Mouse (Mus musculus) forebrain, embryonic 16.5 days (tissue): Measurements from ENCODE around the gene Prss47. TPM values are rescaled to one million over a fixed set of nuclear protein-coding genes. Genes with fewer than 3 reads are reported as not detected.

Experiments
- ATAC-seq: fragments of 200-750 bp; cut with Nextera tagmentation; 2 replicates; pipeline ENCODE4 v1.8.0; 2017; ENCODE audit warnings: mild to moderate bottlenecking, moderate library complexity
- H3K27ac ChIP-seq: fragments of 300-500 bp; sonication (generic); 2 replicates; pipeline ENCODE4 v1.5.1; 2014; ENCODE audit warnings: low read length, control low read depth
- H3K27me3 ChIP-seq: fragments of 300-500 bp; sonication (generic); replicated peaks from 2 replicates; pipeline ENCODE4 v1.6.1; 2014; ENCODE audit warnings: low read length; ENCODE audit not compliant: control insufficient read depth, insufficient read depth
- H3K36me3 ChIP-seq: fragments of 300-500 bp; sonication (generic); 2 replicates; pipeline ENCODE4 v1.6.1; 2014; ENCODE audit not compliant: control insufficient read depth, insufficient read depth
- H3K4me1 ChIP-seq: fragments of 300-500 bp; sonication (generic); replicated peaks from 2 replicates; pipeline ENCODE4 v1.6.1; 2014; ENCODE audit warnings: low read length; ENCODE audit not compliant: control insufficient read depth, insufficient read depth
- H3K4me2 ChIP-seq: fragments of 300-500 bp; sonication (generic); 2 replicates; pipeline ENCODE4 v1.6.1; 2014; ENCODE audit warnings: mild to moderate bottlenecking, low read length, control low read depth
- H3K4me3 ChIP-seq: fragments of 300-500 bp; sonication (generic); replicated peaks from 2 replicates; pipeline ENCODE4 v1.5.1; 2014; ENCODE audit warnings: mild to moderate bottlenecking, low read length, control low read depth
- H3K9ac ChIP-seq: fragments of 300-500 bp; sonication (generic); replicated peaks from 2 replicates; pipeline ENCODE4 v1.6.1; 2014; ENCODE audit warnings: low read depth, low read length, control low read depth
- H3K9me3 ChIP-seq: fragments of 300-500 bp; sonication (generic); 2 replicates; pipeline ENCODE4 v1.6.1; 2016; ENCODE audit warnings: low read length; ENCODE audit not compliant: control insufficient read depth
- WGBS: fragments of 180-500 bp; shearing (Covaris S2); extraction: QIAGEN DNeasy Blood & Tissue Kit; methylation state at CpG from one replicate; pipeline ENCODE4 v1.1.7; 2014; 5-methylcytosine and 5-hydroxymethylcytosine counted together
- polyA plus RNA-seq: library from polyadenylated mRNA; unstranded; fragments of >200 nt; fragmentation: Nextera tagmentation; extraction: Ambion mirVana; gene quantifications from 2 replicates; pipeline ENCODE4 v1.2.1, GENCODE M21; 2015

The Prss47 gene
- polyA plus RNA-seq, result not detected in 2 replicates

DNA sequence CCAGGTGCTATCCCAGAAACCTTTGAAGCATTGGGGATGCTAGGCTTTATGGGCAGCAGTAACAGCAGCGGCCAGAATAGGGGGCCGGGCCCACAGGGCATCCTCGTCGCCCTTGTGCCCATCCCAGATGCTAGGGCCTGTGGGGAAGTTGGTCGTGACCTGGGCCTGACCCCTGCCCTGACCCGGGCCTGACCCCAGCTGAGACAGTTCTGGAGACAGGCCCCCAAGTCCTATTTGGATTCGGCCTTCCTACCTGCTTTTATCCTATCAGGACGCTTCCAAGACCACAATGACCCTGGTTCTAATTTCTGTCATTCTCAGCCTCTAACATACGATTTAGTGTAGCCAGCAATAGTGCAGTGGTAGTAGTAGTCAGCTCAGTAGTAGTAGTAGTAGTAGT lies at the start of gene Prss47:
TSS of gene Prss47 (minus strand) at position 101 of the 400 bp plus-strand sequence.
- Histone ChIP-seq H3K9me3 (no peaks in the 10 kb centered on the region), H3K36me3 (no peaks in the 10 kb centered on the region), H3K4me1 (no peaks in the 10 kb centered on the region), H3K4me3 (no peak within 1 kb of the TSS), H3K4me2 (no peak within 1 kb of the TSS), H3K27ac (no peak within 1 kb of the TSS), H3K27me3 (no peaks in the 10 kb centered on the region), H3K9ac (no peak within 1 kb of the TSS)
- 92% methylated on average over 9 of the region's 9 CpGs for WGBS
- ATAC-seq, result no peak

DNA sequence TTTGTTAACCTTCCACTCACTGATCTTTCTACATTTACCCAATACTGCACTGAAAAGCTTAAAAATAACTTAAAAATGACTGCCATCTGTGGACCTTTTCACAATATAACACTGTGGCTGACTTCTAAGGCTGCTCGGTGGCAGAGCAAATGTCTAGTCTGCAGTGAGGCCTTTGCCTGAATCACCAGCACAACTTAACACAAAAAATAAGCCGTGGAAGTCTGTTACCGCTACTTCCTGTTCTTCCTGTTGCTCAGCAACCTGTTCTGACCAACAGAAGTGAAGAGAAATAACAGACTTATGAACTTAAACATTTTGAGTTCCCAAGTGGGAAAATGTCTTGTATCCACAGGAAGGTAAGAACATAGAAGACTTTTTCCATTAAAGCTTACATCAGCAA lies 48.7 kb upstream of the Prss47 start:
- H3K27me3 ChIP-seq, result no peaks in the 10 kb centered on the region
- no peaks in the 10 kb centered on the region; the same call in 1 of the 2 replicates for H3K36me3 ChIP-seq
- H3K4me2 ChIP-seq, result no peak overlapping the region
- H3K4me1 ChIP-seq, result no peaks in the 10 kb centered on the region
- WGBS, result 88% methylated on average over 3 of the region's 3 CpGs
- H3K27ac ChIP-seq, result no peak overlapping the region
- no peak overlapping the region for H3K9ac ChIP-seq
- H3K4me3 ChIP-seq, result no peak overlapping the region
- peaks cover 26% of the 10 kb centered on the region for H3K9me3 ChIP-seq
- no peak for ATAC-seq

DNA sequence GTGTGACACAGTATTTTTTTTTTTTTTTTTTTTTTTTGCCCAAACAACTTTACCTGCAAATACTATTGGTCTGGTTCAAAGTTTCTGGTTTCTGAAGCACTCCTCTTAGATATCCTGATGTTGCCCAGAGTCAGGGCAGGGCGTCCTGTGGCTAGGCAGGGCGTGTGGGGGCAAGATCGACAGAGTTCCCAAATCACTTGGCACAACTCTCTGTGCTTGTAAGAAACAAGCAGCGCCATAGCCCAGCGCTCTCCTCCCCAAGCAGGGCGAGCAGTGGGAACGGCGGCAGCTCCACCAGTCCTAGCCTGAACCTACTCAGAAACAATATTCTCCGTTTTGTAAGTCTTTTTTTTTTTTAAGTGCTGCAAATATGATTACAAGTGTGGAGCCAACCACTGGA lies 48.1 kb upstream of the Prss47 start:
- H3K9ac ChIP-seq, result no peak overlapping the region
- no peaks in the 10 kb centered on the region for H3K4me1 ChIP-seq
- ATAC-seq, result no peak
- H3K27me3 ChIP-seq, result no peaks in the 10 kb centered on the region
- no peaks in the 10 kb centered on the region for H3K36me3 ChIP-seq
- peaks cover 23% of the 10 kb centered on the region for H3K9me3 ChIP-seq
- no peak overlapping the region for H3K27ac ChIP-seq
- no peak overlapping the region for H3K4me2 ChIP-seq
- H3K4me3 ChIP-seq, result no peak overlapping the region
- WGBS, result 97% methylated on average over 9 of the region's 9 CpGs

DNA sequence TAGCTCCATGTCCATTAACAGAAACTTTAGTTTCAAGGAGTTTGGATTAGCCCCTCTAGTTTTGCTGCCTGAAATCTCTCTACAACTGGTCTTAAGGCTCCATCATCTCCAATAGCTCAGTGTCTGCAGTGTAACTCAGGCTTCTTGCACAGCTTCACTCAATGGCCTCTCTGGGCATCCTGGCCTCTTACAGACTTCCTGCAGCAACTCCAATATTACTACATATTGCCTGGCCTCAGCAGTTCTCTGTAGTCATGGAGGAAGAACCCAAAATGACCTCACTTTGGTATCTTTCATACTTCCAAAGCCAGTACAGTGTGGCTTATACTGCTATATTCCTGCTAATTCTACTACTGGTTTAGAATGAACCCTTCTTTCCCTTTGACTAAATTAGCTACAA lies 44.5 kb upstream of the Prss47 start:
- Histone ChIP-seq H3K36me3 (peaks cover 5% of the 10 kb centered on the region), H3K27me3 (no peaks in the 10 kb centered on the region), H3K9me3 (peaks cover 15% of the 10 kb centered on the region), H3K4me3 (no peak overlapping the region), H3K4me2 (no peak overlapping the region), H3K9ac (no peak overlapping the region), H3K27ac (no peak overlapping the region), H3K4me1 (no peaks in the 10 kb centered on the region)
- no peak for ATAC-seq

DNA sequence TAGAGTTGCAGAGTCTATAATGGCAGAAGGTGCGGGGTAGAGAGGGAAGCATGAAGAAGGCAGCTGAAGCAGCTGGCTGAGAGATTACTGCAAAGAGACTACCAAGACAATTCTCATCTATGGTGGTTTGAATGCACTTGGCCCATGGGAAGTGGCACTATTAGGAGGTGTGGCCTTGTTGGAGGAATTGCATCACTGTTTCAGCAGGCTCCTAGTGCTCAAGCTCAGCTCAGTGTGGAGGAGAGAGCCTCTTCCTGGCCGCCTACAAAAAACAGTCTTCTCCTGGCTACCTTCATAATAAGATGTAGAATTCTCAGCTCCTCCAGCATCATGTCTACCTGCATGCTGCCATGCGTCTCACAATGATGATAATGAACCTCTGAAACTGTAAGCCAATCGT lies 43.4 kb upstream of the Prss47 start:
- H3K9me3 ChIP-seq, result peaks cover 12% of the 10 kb centered on the region
- H3K36me3 ChIP-seq, result peaks cover 7% of the 10 kb centered on the region
- no peak overlapping the region for H3K27ac ChIP-seq
- no peak overlapping the region for H3K4me2 ChIP-seq
- ATAC-seq, result no peak
- 93% methylated on average over 4 of the region's 4 CpGs for whole genome bisulfite sequencing
- no peak overlapping the region for H3K9ac ChIP-seq
- no peaks in the 10 kb centered on the region for H3K4me1 ChIP-seq
- H3K27me3 ChIP-seq, result no peaks in the 10 kb centered on the region
- no peak overlapping the region for H3K4me3 ChIP-seq

DNA sequence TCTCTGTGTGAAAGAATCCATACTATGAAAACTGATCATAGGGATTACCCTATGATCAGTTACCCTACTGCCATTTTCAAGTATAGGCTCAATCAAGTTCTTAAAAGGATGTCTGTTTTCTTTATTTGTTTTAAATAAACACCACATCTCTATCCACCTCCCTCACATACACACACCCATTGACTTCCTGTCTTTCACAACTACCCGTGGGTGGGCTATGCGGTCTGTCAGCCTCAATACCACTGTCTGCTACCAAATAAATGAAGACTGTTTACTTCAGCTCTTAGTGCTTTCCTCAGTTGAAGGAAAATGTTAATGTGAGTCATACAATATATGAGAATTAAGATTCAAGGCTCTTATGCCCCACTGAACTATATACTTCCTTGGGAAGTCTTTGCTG lies 17.4 kb upstream of the Prss47 start:
- Histone ChIP-seq H3K27ac (no peak overlapping the region), H3K4me1 (no peaks in the 10 kb centered on the region), H3K9me3 (no peaks in the 10 kb centered on the region), H3K4me2 (no peak overlapping the region), H3K9ac (no peak overlapping the region), H3K27me3 (no peaks in the 10 kb centered on the region), H3K4me3 (no peak overlapping the region), H3K36me3 (peaks cover 7% of the 10 kb centered on the region; the same call in 1 of the 2 replicates)
- ATAC-seq, result no peak
- WGBS, result 92% methylated on average over 2 of the region's 2 CpGs

DNA sequence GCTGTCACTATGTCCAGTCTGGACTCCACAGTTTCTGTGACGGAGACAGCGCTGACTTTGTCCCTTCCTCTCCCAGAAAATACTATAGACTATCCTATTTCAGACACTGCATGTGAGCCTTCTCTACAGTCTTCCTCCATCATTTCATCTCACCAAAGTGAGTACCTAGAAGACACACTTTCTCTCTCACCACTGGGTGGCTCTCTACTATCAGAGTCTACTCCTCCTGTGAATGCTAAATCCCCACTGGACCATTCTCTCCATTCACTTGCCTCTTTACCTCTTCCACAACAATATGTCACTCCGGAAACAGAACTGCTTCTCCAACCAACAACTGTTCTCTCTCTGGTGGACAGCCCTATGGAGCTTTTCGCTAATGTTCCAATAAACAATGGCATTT lies 17.5 kb downstream of the Prss47 start:
- Histone ChIP-seq H3K4me3 (no peak overlapping the region), H3K9ac (no peak overlapping the region), H3K9me3 (no peaks in the 10 kb centered on the region), H3K27ac (no peak overlapping the region), H3K4me2 (no peak overlapping the region), H3K4me1 (no peaks in the 10 kb centered on the region), H3K36me3 (no peaks in the 10 kb centered on the region), H3K27me3 (no peaks in the 10 kb centered on the region)
- ATAC-seq, result no peak
- WGBS, result 66% methylated on average over 4 of the region's 4 CpGs

DNA sequence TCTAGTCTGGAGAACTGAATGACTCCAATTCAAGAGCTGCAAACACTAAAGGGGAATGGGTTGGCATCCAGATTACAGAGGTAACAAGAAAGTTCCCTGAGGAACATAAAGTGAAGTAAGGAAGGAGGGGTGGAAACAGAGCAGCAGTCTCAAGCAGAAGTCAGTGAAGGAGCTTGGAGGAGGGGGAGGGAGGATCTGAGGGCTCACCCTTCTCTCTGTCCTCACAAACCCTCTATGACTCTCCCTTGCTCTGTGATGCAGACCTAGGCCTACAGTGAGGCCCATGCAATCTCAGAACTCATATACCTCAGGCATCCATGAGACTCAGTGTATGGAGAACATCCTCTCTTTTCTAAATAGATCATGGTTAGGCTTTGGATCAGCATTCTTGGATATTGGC lies 19.8 kb downstream of the Prss47 start, which contains the start of gene Spata31d1c:
TSS of gene Spata31d1c (plus strand) at position 301 of the 400 bp plus-strand sequence.
- Histone ChIP-seq H3K27me3 (no peaks in the 10 kb centered on the region), H3K27ac (no peak within 1 kb of the TSS), H3K4me1 (no peaks in the 10 kb centered on the region), H3K9me3 (no peaks in the 10 kb centered on the region), H3K36me3 (no peaks in the 10 kb centered on the region), H3K4me3 (no peak within 1 kb of the TSS), H3K9ac (no peak within 1 kb of the TSS), H3K4me2 (no peak within 1 kb of the TSS)
- no peak for ATAC-seq

DNA sequence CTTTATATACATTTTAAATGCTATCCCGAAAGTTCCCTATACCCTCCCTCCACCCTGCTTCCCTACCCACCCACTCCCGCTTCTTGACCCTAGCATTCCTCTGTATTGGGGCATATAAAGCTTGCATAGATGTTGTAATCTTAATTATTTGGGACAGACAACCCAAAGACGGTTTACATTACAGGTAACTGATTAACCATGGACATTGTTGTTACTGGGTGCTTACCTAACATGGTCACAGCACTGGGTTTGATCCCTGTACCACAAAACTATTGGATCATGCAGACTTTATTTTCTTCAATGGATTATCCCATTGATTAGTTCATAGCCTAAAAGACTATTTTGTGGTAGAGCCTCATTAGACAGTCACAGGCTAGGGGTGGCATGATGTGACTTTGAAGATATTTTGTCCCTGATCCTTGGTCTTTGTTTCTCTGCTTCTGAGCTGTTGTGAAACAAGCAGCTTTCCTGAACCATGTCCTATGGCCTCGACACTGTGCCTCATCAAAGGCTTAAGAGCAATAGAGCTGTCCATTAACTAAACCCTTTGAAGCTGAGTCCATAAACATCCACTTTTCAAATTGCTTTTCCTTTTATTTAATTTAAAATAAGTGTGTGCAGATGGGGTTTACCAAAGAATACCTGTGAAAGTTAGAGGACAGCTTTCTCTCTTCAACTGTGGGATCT lies 41.4 kb downstream of the Prss47 start:
- H3K4me3 ChIP-seq, result no peak overlapping the region
- H3K36me3 ChIP-seq, result no peaks in the 10 kb centered on the region
- H3K4me1 ChIP-seq, result no peaks in the 10 kb centered on the region
- H3K27ac ChIP-seq, result no peak overlapping the region
- ATAC-seq, result no peak
- WGBS, result 49% methylated on average over 4 of the region's 4 CpGs
- H3K9ac ChIP-seq, result no peak overlapping the region
- no peaks in the 10 kb centered on the region for H3K27me3 ChIP-seq
- no peaks in the 10 kb centered on the region for H3K9me3 ChIP-seq
- no peak overlapping the region for H3K4me2 ChIP-seq

DNA sequence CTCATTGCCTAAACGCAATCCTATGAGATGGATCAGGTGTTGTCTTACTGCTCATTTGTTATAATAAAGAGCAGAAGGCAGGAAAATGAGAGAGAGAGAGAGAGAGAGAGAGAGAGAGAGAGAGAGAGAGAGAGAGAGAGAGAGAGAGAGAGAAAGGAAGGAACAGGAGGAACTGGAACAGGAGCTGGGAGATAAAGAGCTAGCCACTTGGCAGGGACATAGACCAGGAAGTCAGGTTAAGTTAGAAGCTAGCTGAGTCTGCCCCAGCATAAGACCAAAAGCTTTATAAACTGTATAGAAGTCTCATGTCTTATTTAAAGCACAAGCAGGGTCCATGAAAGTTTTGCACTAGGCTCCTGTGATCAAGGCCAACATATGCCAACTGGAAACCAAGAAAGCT lies 44.6 kb downstream of the Prss47 start:
- H3K4me1 ChIP-seq, result no peaks in the 10 kb centered on the region
- H3K9ac ChIP-seq, result no peak overlapping the region
- no peak for ATAC-seq
- H3K4me2 ChIP-seq, result no peak overlapping the region
- 65% methylated on average over 1 of the region's 1 CpGs for WGBS
- no peaks in the 10 kb centered on the region for H3K27me3 ChIP-seq
- no peak overlapping the region for H3K4me3 ChIP-seq
- no peak overlapping the region for H3K27ac ChIP-seq
- no peaks in the 10 kb centered on the region for H3K36me3 ChIP-seq
- H3K9me3 ChIP-seq, result no peaks in the 10 kb centered on the region
